Mouse (Mus musculus) midbrain, embryonic 14.5 days (tissue): Measurements from ENCODE around the gene Cyth1. TPM values are rescaled to one million over a fixed set of nuclear protein-coding genes. Genes with fewer than 3 reads are reported as not detected.

Experiments used
- ATAC-seq: fragments of 200-750 bp; cut with Nextera tagmentation; 2 replicates; pipeline ENCODE4 v1.8.0; 2017; ENCODE audit warnings: moderate number of reproducible peaks, moderate library complexity; ENCODE audit not compliant: low FRiP score, low TSS enrichment
- DNase-seq: peaks from one replicate; pipeline ENCODE4 v3.0.0-alpha.2; 2015
- H3K27ac ChIP-seq: fragments of 300-500 bp; sonication (generic); replicated peaks from 2 replicates; pipeline ENCODE4 v1.5.1; 2014; ENCODE audit warnings: mild to moderate bottlenecking, low read depth, low read length, moderate library complexity
- H3K27me3 ChIP-seq: fragments of 300-500 bp; sonication (generic); 2 replicates; pipeline ENCODE4 v1.6.1; 2014; ENCODE audit warnings: low read length, control low read depth, mixed read lengths; ENCODE audit not compliant: control insufficient read depth, insufficient read depth
- H3K36me3 ChIP-seq: fragments of 300-500 bp; sonication (generic); 2 replicates; pipeline ENCODE4 v1.6.1; 2014; ENCODE audit warnings: low read length, control low read depth; ENCODE audit not compliant: control insufficient read depth, insufficient read depth
- H3K4me1 ChIP-seq: fragments of 300-500 bp; sonication (generic); 2 replicates; pipeline ENCODE4 v1.6.1; 2014; ENCODE audit warnings: mild to moderate bottlenecking, antibody characterized with exemption, low read length, control low read depth; ENCODE audit not compliant: control insufficient read depth, insufficient read depth
- H3K4me2 ChIP-seq: fragments of 300-500 bp; sonication (generic); 2 replicates; pipeline ENCODE4 v1.6.1; 2014; ENCODE audit warnings: mild to moderate bottlenecking, low read length, moderate library complexity
- H3K4me3 ChIP-seq: fragments of 300-500 bp; sonication (generic); replicated peaks from 2 replicates; pipeline ENCODE4 v1.5.1; 2014; ENCODE audit warnings: low read depth, low read length
- H3K9ac ChIP-seq: fragments of 300-500 bp; sonication (generic); replicated peaks from 2 replicates; pipeline ENCODE4 v1.6.1; 2014; ENCODE audit warnings: mild to moderate bottlenecking, low read length, moderate library complexity
- H3K9me3 ChIP-seq: fragments of 300-500 bp; sonication (generic); 2 replicates; pipeline ENCODE4 v1.6.1; 2016; ENCODE audit warnings: low read length, control low read depth, mixed read lengths; ENCODE audit not compliant: control insufficient read depth
- WGBS: fragments of 180-500 bp; shearing (Covaris S2); extraction: QIAGEN DNeasy Blood & Tissue Kit; methylation state at CpG from one replicate; pipeline ENCODE4 v1.1.7; 2014; 5-methylcytosine and 5-hydroxymethylcytosine counted together
- polyA plus RNA-seq: library from polyadenylated mRNA; unstranded; fragments of >200 nt; fragmentation: Nextera tagmentation; extraction: Ambion mirVana; gene quantifications from 2 replicates; pipeline ENCODE4 v1.2.1, GENCODE M21; 2014

Cyth1 gene
- polyA plus RNA-seq, 1 experiment from 2014 or later: 23.3 TPM

DNA sequence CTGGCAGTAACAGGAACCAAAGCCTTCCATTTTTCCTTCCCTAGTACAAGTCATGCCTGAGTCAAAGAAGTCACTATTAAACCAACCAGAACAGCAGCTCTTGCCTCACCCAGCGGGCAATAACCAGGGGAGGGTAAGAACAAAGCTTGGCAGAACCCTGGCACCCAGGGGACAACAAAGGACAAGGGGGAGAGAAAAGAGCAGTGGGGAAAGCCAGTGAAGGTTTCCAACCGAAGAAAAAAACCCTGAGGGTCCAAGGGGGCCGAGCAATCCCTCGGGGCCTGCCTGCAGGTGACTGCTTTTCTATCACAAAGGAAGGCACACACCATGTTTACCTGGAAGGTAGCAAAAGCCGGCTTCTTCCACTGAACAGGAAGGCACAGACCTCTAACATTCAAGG is 1.7 kb downstream of the Cyth1 start:
- WGBS: 45% methylated on average over 5 of the region's 5 CpGs

DNA sequence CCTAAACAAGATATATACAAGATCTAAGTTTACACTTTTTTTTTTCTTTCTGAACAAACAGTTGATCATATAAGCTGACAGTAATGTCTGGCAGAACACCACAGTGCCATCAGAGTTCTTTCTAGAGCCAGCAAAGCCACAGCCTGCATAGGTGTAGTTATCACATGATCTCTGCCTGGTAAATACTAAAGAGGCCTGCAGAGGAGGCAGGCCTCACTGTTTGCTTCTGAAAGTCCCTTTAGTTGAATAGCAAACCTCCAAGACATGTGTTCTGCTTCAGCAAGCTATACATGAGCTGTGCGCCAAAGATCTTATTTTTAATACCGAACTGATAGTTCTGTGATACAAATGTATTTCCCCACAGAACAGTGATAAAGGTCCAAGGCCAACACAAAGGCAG is 3.3 kb downstream of the Cyth1 start:
- Histone ChIP-seq H3K9me3 (no peaks in the 10 kb centered on the region), H3K27ac (no peak overlapping the region), H3K4me1 (peaks cover 17% of the 10 kb centered on the region), H3K4me2 (no peak overlapping the region), H3K27me3 (no peaks in the 10 kb centered on the region), H3K9ac (no peak overlapping the region), H3K36me3 (no peaks in the 10 kb centered on the region), H3K4me3 (no peak overlapping the region)
- ATAC-seq (no peak), DNase-seq (no peak)
- WGBS: 97% methylated on average over 2 of the region's 2 CpGs

More for the DNA sequence above, 1.7 kb downstream of the Cyth1 start:
- ATAC-seq (no peak), DNase-seq (no peak)
- Histone ChIP-seq H3K27ac (no peak overlapping the region), H3K9me3 (no peaks in the 10 kb centered on the region), H3K36me3 (no peaks in the 10 kb centered on the region), H3K4me1 (peaks cover 17% of the 10 kb centered on the region), H3K4me3 (peak overlapping the region; percentile 85), H3K4me2 (peak overlapping the region; percentile 92), H3K27me3 (no peaks in the 10 kb centered on the region), H3K9ac (peak overlapping the region; percentile 79; the same call in 1 of the 2 replicates)

DNA sequence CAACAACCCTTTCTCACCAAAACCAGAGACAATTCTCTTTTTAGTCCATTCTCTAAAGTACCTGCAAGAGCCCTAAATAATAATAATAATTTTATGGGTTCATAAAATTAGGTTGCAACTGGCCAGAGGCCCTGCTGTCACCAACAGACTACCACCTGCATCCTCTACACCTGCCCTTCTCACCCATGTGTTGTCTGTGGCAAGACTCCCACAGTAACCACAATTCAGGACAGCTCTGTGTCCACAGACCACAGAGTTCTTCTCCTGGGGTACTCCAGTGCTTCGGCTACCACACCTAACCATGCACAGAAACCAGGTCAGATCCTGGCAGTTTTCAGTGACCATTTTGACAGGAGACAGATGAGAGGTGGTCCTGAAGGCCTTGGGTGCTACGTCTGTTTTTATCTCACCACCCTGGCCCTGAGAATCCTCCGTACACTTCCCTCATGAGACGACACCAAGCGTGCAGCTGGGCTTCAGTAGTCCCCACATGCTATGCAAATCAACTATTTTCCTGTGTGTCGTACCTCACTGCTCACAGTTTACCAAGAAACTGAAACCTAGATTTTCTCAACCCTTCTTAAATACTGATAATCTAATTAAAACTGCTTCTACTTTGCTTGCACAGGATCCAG is 4.6 kb downstream of the Cyth1 start:
- Histone ChIP-seq H3K4me2 (no peak overlapping the region), H3K36me3 (no peaks in the 10 kb centered on the region), H3K27ac (no peak overlapping the region), H3K9me3 (no peaks in the 10 kb centered on the region), H3K4me1 (peaks cover 15% of the 10 kb centered on the region), H3K9ac (no peak overlapping the region), H3K4me3 (no peak overlapping the region), H3K27me3 (no peaks in the 10 kb centered on the region)
- DNase-seq (no peak), ATAC-seq (no peak)
- 87% methylated on average over 6 of the region's 6 CpGs for WGBS

DNA sequence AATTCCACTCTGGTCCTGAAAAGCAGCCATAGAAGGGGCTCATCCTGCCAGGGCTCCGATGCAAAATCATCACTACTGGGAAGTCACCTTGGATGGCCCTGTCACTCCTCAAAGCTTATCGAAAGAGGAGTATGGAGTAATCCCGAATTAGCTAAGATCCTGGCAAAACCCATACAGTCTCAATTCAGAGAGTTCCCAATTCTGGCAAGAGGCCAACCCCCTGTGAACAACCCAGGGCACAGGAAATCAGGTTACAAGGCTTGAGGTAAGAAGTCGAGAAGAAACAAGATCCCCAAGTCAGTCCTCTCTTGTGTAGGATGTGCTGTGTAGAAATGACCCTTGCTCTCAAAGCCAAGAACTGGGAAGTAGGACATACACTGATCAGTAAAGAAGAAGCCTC is 5.9 kb downstream of the Cyth1 start:
- Histone ChIP-seq H3K4me3 (no peak overlapping the region), H3K27ac (no peak overlapping the region), H3K9me3 (no peaks in the 10 kb centered on the region), H3K4me1 (peaks cover 15% of the 10 kb centered on the region), H3K36me3 (no peaks in the 10 kb centered on the region), H3K9ac (no peak overlapping the region), H3K4me2 (no peak overlapping the region), H3K27me3 (no peaks in the 10 kb centered on the region)
- DNase-seq (no peak), ATAC-seq (no peak)
- 72% methylated on average over 4 of the region's 4 CpGs for WGBS

DNA sequence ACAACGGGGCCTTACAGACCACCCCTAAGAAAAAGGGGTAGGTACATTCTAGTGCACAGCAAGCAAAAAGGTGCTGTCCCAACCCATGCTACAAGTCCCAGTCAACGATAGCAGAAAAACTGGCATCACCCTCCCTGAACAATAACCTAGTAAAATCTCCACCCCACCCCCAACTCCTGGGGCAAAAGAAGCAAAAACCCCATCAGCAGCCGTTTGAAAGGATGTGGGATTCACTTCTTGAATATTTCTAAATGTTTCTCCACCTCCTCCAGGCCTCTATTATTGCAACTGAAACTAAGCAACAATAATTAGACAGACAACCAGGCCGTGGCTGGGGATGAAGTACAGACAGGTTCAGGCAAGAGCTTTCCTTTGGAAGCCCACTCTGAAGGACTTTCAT is 8.0 kb downstream of the Cyth1 start:
- no peak overlapping the region for H3K27ac ChIP-seq
- H3K4me1 ChIP-seq: peaks cover 2% of the 10 kb centered on the region; the same call in 1 of the 2 replicates
- ATAC-seq (no peak), DNase-seq (no peak)
- H3K36me3 ChIP-seq: no peaks in the 10 kb centered on the region
- 78% methylated on average over 4 of the region's 4 CpGs for WGBS
- no peak overlapping the region for H3K9ac ChIP-seq
- no peak overlapping the region for H3K4me2 ChIP-seq
- no peaks in the 10 kb centered on the region for H3K9me3 ChIP-seq
- H3K4me3 ChIP-seq: no peak overlapping the region
- H3K27me3 ChIP-seq: no peaks in the 10 kb centered on the region

GRCm38 (mm10) chr11:118239281-118240198 is 8.9 kb downstream of the Cyth1 start:
- Histone ChIP-seq H3K4me3 (no peak overlapping the region), H3K27me3 (no peaks in the 10 kb centered on the region), H3K9me3 (no peaks in the 10 kb centered on the region), H3K9ac (no peak overlapping the region; the same call in 1 of the 2 replicates), H3K36me3 (no peaks in the 10 kb centered on the region), H3K4me1 (peaks cover 2% of the 10 kb centered on the region; the same call in 1 of the 2 replicates), H3K27ac (0 out of 2 replicates have a peak overlapping the region, but pooled peaks have one; percentile 17), H3K4me2 (no peak overlapping the region; the same call in 1 of the 2 replicates)
- DNase-seq (no peak), ATAC-seq (no peak)
- 60% methylated on average over 14 of the region's 14 CpGs for WGBS

- Histone ChIP-seq H3K4me2 (no peak overlapping the region), H3K9me3 (no peaks in the 10 kb centered on the region), H3K27me3 (no peaks in the 10 kb centered on the region), H3K27ac (no peak overlapping the region), H3K9ac (no peak overlapping the region), H3K4me1 (peaks cover 2% of the 10 kb centered on the region; the same call in 1 of the 2 replicates), H3K4me3 (no peak overlapping the region), H3K36me3 (no peaks in the 10 kb centered on the region)
- 82% methylated on average over 6 of the region's 6 CpGs for WGBS
- DNase-seq: no peak
- ATAC-seq: no peak
These were observed 11.7 kb downstream of the Cyth1 start for GRCm38 (mm10) chr11:118236520-118237190.

- 76% methylated on average over 7 of the region's 7 CpGs for WGBS
- no peaks in the 10 kb centered on the region for H3K9me3 ChIP-seq
- H3K4me3 ChIP-seq: no peak overlapping the region
- H3K36me3 ChIP-seq: no peaks in the 10 kb centered on the region
- ATAC-seq (no peak), DNase-seq (no peak)
- H3K9ac ChIP-seq: no peak overlapping the region
- no peak overlapping the region for H3K4me2 ChIP-seq
- H3K4me1 ChIP-seq: peaks cover 2% of the 10 kb centered on the region; the same call in 1 of the 2 replicates
- H3K27ac ChIP-seq: no peak overlapping the region
- H3K27me3 ChIP-seq: no peaks in the 10 kb centered on the region
These were observed 13.5 kb downstream of the Cyth1 start for GRCm38 (mm10) chr11:118234929-118235328.
